In the genomic region with DNA sequence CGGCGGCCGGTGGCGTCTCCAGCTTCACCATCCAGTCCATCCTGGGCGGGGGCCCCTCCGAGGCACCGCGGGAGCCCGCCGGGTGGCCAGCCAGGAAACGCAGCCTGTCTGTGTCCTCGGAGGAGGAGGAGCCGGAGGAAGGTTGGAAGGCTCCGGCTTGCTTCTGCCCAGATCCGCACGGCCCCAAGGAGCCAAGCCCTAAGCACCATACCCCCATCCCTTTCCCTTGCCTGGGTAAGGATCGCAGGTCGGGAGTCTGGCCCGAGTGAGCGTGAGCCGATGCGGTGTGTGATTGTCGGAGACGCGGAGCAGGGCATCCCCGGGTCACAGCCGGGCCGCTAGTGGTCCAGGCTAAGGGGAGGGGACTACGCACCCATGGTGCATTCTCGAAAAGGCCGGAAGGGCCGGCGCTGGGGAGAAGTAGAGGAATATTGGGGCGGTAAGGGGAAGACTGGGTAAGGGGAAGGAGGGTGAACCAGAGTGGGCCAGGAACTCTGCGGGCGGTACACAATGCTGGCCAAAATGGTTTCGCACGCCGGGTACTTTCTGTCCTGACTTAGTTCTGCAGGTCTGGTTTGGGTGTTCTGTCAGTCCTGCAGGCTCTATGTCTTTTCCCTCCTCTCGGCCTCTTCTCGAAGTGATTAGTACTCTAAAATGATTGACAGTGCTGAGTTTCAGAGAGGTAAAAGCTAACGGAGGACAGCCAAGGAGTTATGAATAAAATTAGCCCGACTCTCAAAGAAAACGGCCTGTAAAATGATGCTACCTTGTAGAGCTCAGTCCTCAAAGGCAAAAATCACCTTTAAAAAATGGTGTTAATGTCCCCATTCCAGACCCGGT, we compare ENCODE assay signal across 8 mouse cellular contexts. TPM values are rescaled to one million over a fixed set of nuclear protein-coding genes. Genes with fewer than 3 reads are reported as not detected.
A peak's percentile ranks its signal among the peaks of the same experiment; 100 is the strongest.
DNase-seq lines count a peak whose midpoint lies in the region; ATAC-seq and TF ChIP-seq lines count a peak whose summit lies in the region.

No protein-coding gene starts in this region.

- peaks cover 48% of the 10 kb centered on the region for H3K4me1 ChIP-seq in forebrain, embryonic 10.5 days
- H3K4me1 ChIP-seq in forebrain, embryonic 16.5 days (replicated peaks; ENCODE audit: control insufficient read depth, insufficient read depth, low read length), result peaks cover 15% of the 10 kb centered on the region
- peaks cover 68% of the 10 kb centered on the region for H3K4me1 ChIP-seq in E14TG2a.4 (replicated peaks; ENCODE audit: low read depth, low read length)
- H3K4me1 ChIP-seq in forebrain, postnatal 0 days (ENCODE audit: insufficient read depth), result no peaks in the 10 kb centered on the region
- H3K4me1 ChIP-seq in liver, embryonic 13.5 days (replicated peaks), result peaks cover 22% of the 10 kb centered on the region
- no peaks in the 10 kb centered on the region; the same call in 1 of the 2 replicates for H3K4me1 ChIP-seq in stomach, postnatal 0 days (replicated peaks; ENCODE audit: control insufficient read depth, insufficient read depth)

- TF ChIP-seq EP300 in stomach, postnatal 0 days (optimal IDR thresholded peaks at IDR 0.05), result no peak

- no peak overlapping the region for H3K4me2 ChIP-seq in forebrain, embryonic 16.5 days (ENCODE audit: low read length)
- peak overlapping the region; percentile 23; the same call in 1 of the 2 replicates for H3K4me2 ChIP-seq in forebrain, postnatal 0 days (ENCODE audit: low read depth)
- peak overlapping the region; percentile 46 for H3K4me2 ChIP-seq in liver, embryonic 13.5 days
- peak overlapping the region; percentile 47 for H3K4me2 ChIP-seq in stomach, postnatal 0 days (replicated peaks; ENCODE audit: low read depth)

- peak overlapping the region; percentile 42; the same call in 1 of the 2 replicates for H3K27ac ChIP-seq in forebrain, embryonic 10.5 days
- H3K27ac ChIP-seq in forebrain, embryonic 16.5 days (ENCODE audit: low read length), result no peak overlapping the region
- no peak overlapping the region for H3K27ac ChIP-seq in forebrain, postnatal 0 days (ENCODE audit: low read depth, low read length)
- H3K27ac ChIP-seq in liver, embryonic 13.5 days, result no peak overlapping the region
- H3K27ac ChIP-seq in stomach, postnatal 0 days (replicated peaks), result no peak overlapping the region

- ATAC-seq in forebrain, embryonic 16.5 days, result no peak
- ATAC-seq in forebrain, postnatal 0 days, result peak; percentile 10; the same call in 1 of the 2 replicates
- ATAC-seq in liver, embryonic 13.5 days (ENCODE audit: low read depth), result 0 out of 2 replicates have a peak, but pooled peaks have one; percentile 9
- peak; percentile 31 for ATAC-seq in stomach, postnatal 0 days (ENCODE audit: low FRiP score, low TSS enrichment)

- no peaks in the 10 kb centered on the region for H3K9me3 ChIP-seq in forebrain, embryonic 10.5 days
- H3K9me3 ChIP-seq in forebrain, embryonic 16.5 days (ENCODE audit: control insufficient read depth, low read length), result no peaks in the 10 kb centered on the region
- H3K9me3 ChIP-seq in E14TG2a.4 (ENCODE audit: low read length), result no peaks in the 10 kb centered on the region
- no peaks in the 10 kb centered on the region for H3K9me3 ChIP-seq in forebrain, postnatal 0 days (ENCODE audit: low read length)
- no peaks in the 10 kb centered on the region for H3K9me3 ChIP-seq in liver, embryonic 13.5 days (replicated peaks)
- no peaks in the 10 kb centered on the region for H3K9me3 ChIP-seq in stomach, postnatal 0 days (ENCODE audit: control insufficient read depth, low read length)

- no peak overlapping the region for H3K9ac ChIP-seq in forebrain, embryonic 16.5 days (replicated peaks; ENCODE audit: low read depth, low read length)
- H3K9ac ChIP-seq in forebrain, postnatal 0 days, result no peak overlapping the region
- H3K9ac ChIP-seq in liver, embryonic 13.5 days, result no peak overlapping the region
- no peak overlapping the region for H3K9ac ChIP-seq in stomach, postnatal 0 days (ENCODE audit: low read length)

- H3K36me3 ChIP-seq in forebrain, embryonic 10.5 days (replicated peaks), result no peaks in the 10 kb centered on the region
- no peaks in the 10 kb centered on the region for H3K36me3 ChIP-seq in forebrain, embryonic 16.5 days (ENCODE audit: control insufficient read depth, insufficient read depth)
- H3K36me3 ChIP-seq in E14TG2a.4 (ENCODE audit: insufficient read depth, low read length), result no peaks in the 10 kb centered on the region
- H3K36me3 ChIP-seq in forebrain, postnatal 0 days (ENCODE audit: insufficient read depth), result no peaks in the 10 kb centered on the region
- H3K36me3 ChIP-seq in liver, embryonic 13.5 days, result no peaks in the 10 kb centered on the region
- H3K36me3 ChIP-seq in stomach, postnatal 0 days (ENCODE audit: control insufficient read depth, insufficient read depth, low read length), result no peaks in the 10 kb centered on the region

- TF ChIP-seq CTCF in E14TG2a.4 (conservative IDR thresholded peaks at IDR 0.05; ENCODE audit: low read length), result 0 out of 2 replicates have a peak, but pooled peaks have one; percentile 3
- TF ChIP-seq CTCF in forebrain, postnatal 0 days (IDR thresholded peaks at IDR 0.05; ENCODE audit: low read depth), result no peak
- TF ChIP-seq CTCF in stomach, postnatal 0 days (IDR thresholded peaks at IDR 0.05; ENCODE audit: low read depth), result no peak

- peaks cover 100% of the 10 kb centered on the region for H3K27me3 ChIP-seq in forebrain, embryonic 10.5 days (ENCODE audit: poor library complexity, severe bottlenecking)
- peaks cover 73% of the 10 kb centered on the region for H3K27me3 ChIP-seq in forebrain, embryonic 16.5 days (replicated peaks; ENCODE audit: control insufficient read depth, insufficient read depth, low read length)
- peaks cover 89% of the 10 kb centered on the region for H3K27me3 ChIP-seq in E14TG2a.4 (ENCODE audit: insufficient read depth, low read length)
- H3K27me3 ChIP-seq in forebrain, postnatal 0 days (ENCODE audit: insufficient read depth, low read length), result peaks cover 74% of the 10 kb centered on the region
- peaks cover 100% of the 10 kb centered on the region for H3K27me3 ChIP-seq in liver, embryonic 13.5 days
- H3K27me3 ChIP-seq in stomach, postnatal 0 days (ENCODE audit: control insufficient read depth, insufficient read depth, low read length), result peaks cover 40% of the 10 kb centered on the region; the same call in 1 of the 2 replicates

- peak overlapping the region; percentile 53 for H3K4me3 ChIP-seq in forebrain, embryonic 10.5 days
- no peak overlapping the region; the same call in 1 of the 2 replicates for H3K4me3 ChIP-seq in forebrain, embryonic 16.5 days (replicated peaks; ENCODE audit: low read length)
- peak overlapping the region; percentile 72 for H3K4me3 ChIP-seq in E14TG2a.4 (replicated peaks; ENCODE audit: low read length)
- H3K4me3 ChIP-seq in forebrain, postnatal 0 days (ENCODE audit: low read depth, low read length), result no peak overlapping the region
- peak overlapping the region; percentile 31 for H3K4me3 ChIP-seq in liver, embryonic 13.5 days (replicated peaks)
- H3K4me3 ChIP-seq in stomach, postnatal 0 days (ENCODE audit: low read depth, low read length), result peak overlapping the region; percentile 31

- peak; percentile 56 for DNase-seq in forebrain, embryonic 10.5 days (ENCODE audit: extremely low spot score, low spot score)
- DNase-seq in forebrain, postnatal 0 days, result peak; percentile 35
- no peak for DNase-seq in liver, embryonic 13.5 days
- DNase-seq in stomach, postnatal 0 days (ENCODE audit: low spot score), result peak; percentile 28
- no peak for DNase-seq in thymus, postnatal 0 days (ENCODE audit: low spot score)
- no peak for DNase-seq in adrenal gland, postnatal 4 days (ENCODE audit: low spot score in 2 of 2)

- WGBS in forebrain, embryonic 10.5 days, result under 1% methylated on average over 45 of the region's 45 CpGs
- under 1% methylated on average over 45 of the region's 45 CpGs for WGBS in forebrain, embryonic 16.5 days
- under 1% methylated on average over 45 of the region's 45 CpGs for WGBS in forebrain, postnatal 0 days
- 3% methylated on average over 45 of the region's 45 CpGs for WGBS in liver, embryonic 13.5 days (ENCODE audit: insufficient replicate concordance)
- WGBS in stomach, postnatal 0 days, result 1% methylated on average over 45 of the region's 45 CpGs

RNA-seq across cellular contexts. Expression of gene Bub3, which starts 5.5 kb away (rescaled TPM):
- 314 and 328 TPM in 2 replicates for polyA plus RNA-seq in forebrain, embryonic 10.5 days (2016; fragmentation: Nextera tagmentation; extraction: Ambion mirVana)
- polyA plus RNA-seq in forebrain, embryonic 16.5 days (2015; fragmentation: Nextera tagmentation; extraction: Ambion mirVana), result 186 and 188 TPM in 2 replicates
- 92.5 and 95.3 TPM in 2 replicates for total RNA-seq in forebrain, postnatal 0 days (2014; rRNA removed)
- polyA plus RNA-seq in forebrain, postnatal 0 days (2015; fragmentation: Nextera tagmentation; extraction: Ambion mirVana), result 118 and 124 TPM in 2 replicates
- polyA plus RNA-seq in liver, embryonic 13.5 days (2015; fragmentation: Nextera tagmentation; extraction: Ambion mirVana), result 134 and 142 TPM in 2 replicates
- polyA plus RNA-seq in stomach, postnatal 0 days (2015; fragmentation: Nextera tagmentation; extraction: Ambion mirVana), result 78.5 and 86.0 TPM in 2 replicates
- polyA plus RNA-seq in thymus, postnatal 0 days (2015; fragmentation: Nextera tagmentation; extraction: Ambion mirVana), result 273 and 284 TPM in 2 replicates
- 10 to 100 TPM; 85.6 to 86.3 TPM for total RNA-seq in adrenal gland, postnatal 4 days (2021)

RNA-seq across cellular contexts. Expression of gene Hmx2, which starts 6.0 kb away (rescaled TPM):
- 0.12 TPM in 1 of 2 replicates, not detected in the other for polyA plus RNA-seq in forebrain, embryonic 10.5 days (2016; fragmentation: Nextera tagmentation; extraction: Ambion mirVana)
- polyA plus RNA-seq in forebrain, embryonic 16.5 days (2015; fragmentation: Nextera tagmentation; extraction: Ambion mirVana), result 0.20 and 0.91 TPM in 2 replicates
- 1.1 and 1.3 TPM in 2 replicates for total RNA-seq in forebrain, postnatal 0 days (2014; rRNA removed)
- 0.11 and 0.45 TPM in 2 replicates for polyA plus RNA-seq in forebrain, postnatal 0 days (2015; fragmentation: Nextera tagmentation; extraction: Ambion mirVana)
- polyA plus RNA-seq in liver, embryonic 13.5 days (2015; fragmentation: Nextera tagmentation; extraction: Ambion mirVana), result 0.07 TPM in 1 of 2 replicates, not detected in the other
- 0.34 and 0.74 TPM in 2 replicates for polyA plus RNA-seq in stomach, postnatal 0 days (2015; fragmentation: Nextera tagmentation; extraction: Ambion mirVana)
- 0.08 TPM in 1 of 2 replicates, not detected in the other for polyA plus RNA-seq in thymus, postnatal 0 days (2015; fragmentation: Nextera tagmentation; extraction: Ambion mirVana)
- under 1 TPM in 1 of 2 experiments, not detected in 1; 0.25 TPM for total RNA-seq in adrenal gland, postnatal 4 days (2021)

RNA-seq across cellular contexts. Expression of gene Hmx3, which starts 11.9 kb away (rescaled TPM):
- not detected in 2 replicates for polyA plus RNA-seq in forebrain, embryonic 10.5 days (2016; fragmentation: Nextera tagmentation; extraction: Ambion mirVana)
- polyA plus RNA-seq in forebrain, embryonic 16.5 days (2015; fragmentation: Nextera tagmentation; extraction: Ambion mirVana), result 0.16 and 0.52 TPM in 2 replicates
- 0.38 and 1.6 TPM in 2 replicates for total RNA-seq in forebrain, postnatal 0 days (2014; rRNA removed)
- 0.62 TPM in 1 of 2 replicates, not detected in the other for polyA plus RNA-seq in forebrain, postnatal 0 days (2015; fragmentation: Nextera tagmentation; extraction: Ambion mirVana)
- not detected in 2 replicates for polyA plus RNA-seq in liver, embryonic 13.5 days (2015; fragmentation: Nextera tagmentation; extraction: Ambion mirVana)
- polyA plus RNA-seq in stomach, postnatal 0 days (2015; fragmentation: Nextera tagmentation; extraction: Ambion mirVana), result 0.82 and 1.1 TPM in 2 replicates
- polyA plus RNA-seq in thymus, postnatal 0 days (2015; fragmentation: Nextera tagmentation; extraction: Ambion mirVana), result not detected in 2 replicates
- total RNA-seq in adrenal gland, postnatal 4 days (2021), result not detected

Comparison
In these comparisons a context has a peak if more than half of its experiments do, and no peak if none do; other contexts are left out.
1. H3K4me3 ChIP-seq: peak in forebrain, embryonic 10.5 days (single experiment), E14TG2a.4 (single experiment), liver, embryonic 13.5 days (single experiment) and stomach, postnatal 0 days (single experiment); none in forebrain, embryonic 16.5 days (single experiment) and forebrain, postnatal 0 days (single experiment).
2. DNase-seq: peak in forebrain, embryonic 10.5 days (single experiment), forebrain, postnatal 0 days (single experiment) and stomach, postnatal 0 days (single experiment); none in liver, embryonic 13.5 days (single experiment), thymus, postnatal 0 days (single experiment) and adrenal gland, postnatal 4 days (0 of 2).